Mouse (Mus musculus) CH12.LX (cell line): Measurements from ENCODE around the gene Lrrc3c.

Experiments used
- CTCF ChIP-seq, 2 experiments: IDR thresholded peaks in 1 of 2; conservative IDR thresholded peaks in 1 of 2; 2 replicates each; pipeline ENCODE4 v1.5.1; 2011 to 2012; ENCODE audit warnings: low read depth in 2 of 2, low read length in 2 of 2, improper control_type of control experiment in 1 of 2, inconsistent platforms in 1 of 2, mild to moderate bottlenecking in 1 of 2, moderate library complexity in 1 of 2
- HCFC1 ChIP-seq: IDR thresholded peaks from 2 replicates; pipeline ENCODE4 v1.6.1; 2012; ENCODE audit warnings: low read depth, mild to moderate bottlenecking, inconsistent platforms, low read length, improper control_type of control experiment
- POLR2A ChIP-seq: IDR thresholded peaks from 2 replicates; pipeline ENCODE4 v1.6.1; 2011; ENCODE audit warnings: low read depth, mild to moderate bottlenecking, improper control_type of control experiment, low read length

DNA sequence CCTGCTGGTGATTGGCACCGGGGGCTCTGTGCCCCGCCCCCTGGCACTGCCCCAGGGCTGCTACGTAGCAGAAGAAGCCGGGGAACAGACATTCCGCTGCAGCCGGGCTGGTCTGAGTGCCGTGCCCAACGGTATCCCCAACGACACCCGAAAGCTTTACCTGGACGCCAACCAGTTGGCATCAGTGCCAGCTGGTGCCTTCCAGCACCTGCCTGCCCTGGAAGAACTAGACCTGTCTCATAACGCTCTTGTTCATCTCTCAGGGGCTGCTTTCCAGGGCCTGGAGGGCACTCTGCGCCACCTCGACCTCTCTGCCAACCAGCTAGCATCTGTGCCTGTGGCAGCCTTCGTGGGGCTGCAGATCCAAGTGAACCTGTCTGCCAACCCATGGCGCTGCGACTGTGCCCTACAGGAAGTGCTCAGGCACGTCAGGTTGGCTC is 780 bp downstream of the Lrrc3c start:
- no peak for TF ChIP-seq CTCF (conservative IDR thresholded peaks at IDR 0.05 in 1 of 2, IDR thresholded peaks at IDR 0.05 in 1 of 2; ENCODE audit: low read depth in 2 of 2, low read length in 2 of 2)
- no peak for TF ChIP-seq POLR2A
- no peak for TF ChIP-seq HCFC1
